In genomic region chr19:16827657-16828056, GRCm38 (mm10) we compare ENCODE assay signal across 31 mouse cellular contexts. TPM values are rescaled to one million over a fixed set of nuclear protein-coding genes. Genes with fewer than 3 reads are reported as not detected.
"Had no signal": no experiment of that assay in that cellular context is flagged by ENCODE, and none has a peak within 500 bp of the region (broad histone marks: within the 10 kb centered on the region; RNA-seq: fewer than 3 reads in every experiment).

No protein-coding gene starts in this region.

- H3K36me3 ChIP-seq: liver, embryonic 13.5 days; midbrain, embryonic 10.5 days; midbrain, embryonic 13.5 days; neural tube, embryonic 13.5 days had no signal

- DNase-seq: kidney, adult 9 months; kidney, postnatal 14 days; kidney, postnatal 4 days; liver, embryonic 13.5 days; lung, adult 2 months; lung, postnatal 14 days; lung, postnatal 4 days; retina, postnatal 1 day; thymus, adult 2 months; thymus, postnatal 14 days; thymus, postnatal 4 days had no signal

- H3K4me2 ChIP-seq: liver, embryonic 13.5 days; midbrain, embryonic 13.5 days; neural tube, embryonic 13.5 days had no signal

- H3K4me1 ChIP-seq: liver, embryonic 13.5 days; midbrain, embryonic 10.5 days; midbrain, embryonic 13.5 days; neural tube, embryonic 13.5 days had no signal

- H3K4me3 ChIP-seq: liver, embryonic 13.5 days; midbrain, embryonic 10.5 days; midbrain, embryonic 13.5 days; myocyte; neural tube, embryonic 13.5 days had no signal

- H3K9me3 ChIP-seq: liver, embryonic 13.5 days; midbrain, embryonic 10.5 days; midbrain, embryonic 13.5 days; neural tube, embryonic 13.5 days had no signal

- H3K9ac ChIP-seq: liver, embryonic 13.5 days; midbrain, embryonic 13.5 days; neural tube, embryonic 13.5 days had no signal

- ATAC-seq: midbrain, embryonic 13.5 days; midbrain, embryonic 16.5 days had no signal

- H3K27ac ChIP-seq: liver, embryonic 13.5 days; midbrain, embryonic 10.5 days; midbrain, embryonic 13.5 days; neural tube, embryonic 13.5 days; stomach, postnatal 0 days had no signal

- H3K27me3 ChIP-seq: liver, embryonic 13.5 days; midbrain, embryonic 13.5 days; neural tube, embryonic 13.5 days had no signal

RNA-seq across cellular contexts. Expression of gene Foxb2, which starts 45.9 kb away (rescaled TPM):
- total RNA-seq: layer of hippocampus, adult 18-20 months; layer of hippocampus, postnatal 14 days; left cerebral cortex, postnatal 36 days; liver, adult 2 months; megakaryocyte, adult 5-6 weeks; monocyte, adult 5-6 weeks; neutrophil, adult 5-6 weeks had no signal
- polyA plus RNA-seq: kidney, embryonic 16.5 days; limb, embryonic 11.5 days; liver, adult 2 months; liver, embryonic 13.5 days; liver, embryonic 16.5 days; lung, adult 2 months; lung, embryonic 16.5 days; myocyte; neural tube, embryonic 13.5 days; small intestine, adult 2 months; spleen, adult 2 months; stomach, embryonic 14.5 days; stomach, postnatal 0 days had no signal
